Mouse (Mus musculus) lung, adult 2 months (tissue): ENCODE measurements around the gene Rbx1.

Source experiments
- CTCF ChIP-seq: fragments of 200-500 bp; IDR thresholded peaks from 2 replicates; pipeline ENCODE4 v1.5.1; 2011; ENCODE audit warnings: mild to moderate bottlenecking, low read length, control low read depth; ENCODE audit not compliant: insufficient read depth
- POLR2A ChIP-seq: fragments of 200-500 bp; IDR thresholded peaks from 2 replicates; pipeline ENCODE4 v1.6.1; 2011; ENCODE audit warnings: low read depth, mild to moderate bottlenecking, control low read depth, low read length, borderline replicate concordance; ENCODE audit errors: extremely low read depth

DNA sequence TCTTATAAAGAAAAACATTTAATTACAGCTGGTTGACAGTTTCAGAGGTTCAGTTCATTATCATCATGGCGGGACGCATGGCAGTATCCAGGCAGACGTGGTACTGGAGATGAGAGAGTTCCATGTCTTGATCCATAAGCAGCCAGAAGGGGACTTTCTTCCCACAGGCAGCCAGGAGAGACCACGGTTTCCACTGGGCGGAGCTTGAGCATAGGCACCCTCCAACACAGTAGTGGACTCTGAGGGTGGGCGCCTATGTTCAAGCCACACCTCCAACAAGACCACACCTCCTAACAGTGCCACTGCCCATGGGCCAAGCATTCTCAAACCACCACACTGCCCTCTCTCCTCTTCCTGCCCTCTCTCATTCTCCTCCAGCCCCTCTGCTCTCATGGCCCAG lies 17.6 kb downstream of the Rbx1 start:
- TF ChIP-seq CTCF (no peak), POLR2A (no peak)
